ENCODE assay signal across 8 mouse cellular contexts in the genomic region with DNA sequence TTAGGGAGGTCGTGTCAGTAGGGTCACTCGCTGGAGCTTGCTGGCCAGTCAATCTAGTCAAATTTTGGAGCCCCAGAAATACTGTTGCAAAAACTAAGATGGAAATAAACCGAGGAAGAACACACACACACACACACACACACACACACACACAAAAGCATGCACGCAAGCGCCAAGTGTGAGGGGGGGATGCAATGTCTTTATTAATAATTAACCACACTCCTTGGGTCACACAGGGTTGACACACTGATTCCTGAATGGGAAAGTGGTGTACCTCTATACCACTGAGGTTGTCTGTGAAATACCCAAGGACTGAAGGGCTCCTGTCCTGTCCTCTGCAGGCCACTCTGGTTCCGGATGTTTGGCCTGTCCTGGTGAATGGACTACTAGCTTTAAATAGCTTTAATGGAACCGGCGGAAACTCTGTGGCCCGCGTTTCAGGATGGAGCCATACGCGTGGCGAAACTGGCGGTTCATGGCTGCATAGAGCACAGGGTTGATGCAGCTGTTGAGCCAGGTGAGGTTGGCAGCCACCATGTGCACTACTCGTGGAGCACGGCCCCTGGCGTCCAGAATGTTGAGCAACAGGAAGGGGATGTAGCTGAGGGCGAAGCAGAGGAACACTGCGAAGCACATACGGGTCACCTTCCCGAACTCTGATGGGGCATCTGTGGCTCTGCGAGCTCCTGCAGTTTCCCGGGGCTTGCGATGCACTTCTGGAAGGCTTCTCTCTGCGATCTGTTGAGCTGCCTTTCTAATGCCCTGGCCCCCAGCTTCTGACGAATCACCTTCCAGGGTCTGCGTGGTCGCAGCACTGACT. TPM values are rescaled to one million over a fixed set of nuclear protein-coding genes. Genes with fewer than 3 reads are reported as not detected.
A peak's percentile ranks its signal among the peaks of the same experiment; 100 is the strongest.
DNase-seq lines count a peak whose midpoint lies in the region; ATAC-seq and TF ChIP-seq lines count a peak whose summit lies in the region.

No protein-coding gene starts in this region.

- H3K27ac ChIP-seq in midbrain, embryonic 14.5 days (replicated peaks; ENCODE audit: low read depth, low read length) = no peak overlapping the region

- no peak for TF ChIP-seq POLR2A in lung, adult 2 months (IDR thresholded peaks at IDR 0.05; ENCODE audit: borderline replicate concordance, extremely low read depth, low read depth, low read length)

- H3K27me3 ChIP-seq in midbrain, embryonic 14.5 days (ENCODE audit: control insufficient read depth, insufficient read depth, low read length) = no peaks in the 10 kb centered on the region; the same call in 1 of the 2 replicates

- H3K4me3 ChIP-seq in lung, adult 2 months (replicated peaks; ENCODE audit: extremely low read depth, low read depth, low read length) = no peak overlapping the region
- H3K4me3 ChIP-seq in midbrain, embryonic 14.5 days (replicated peaks; ENCODE audit: low read depth, low read length) = no peak overlapping the region

- H3K36me3 ChIP-seq in midbrain, embryonic 14.5 days (ENCODE audit: control insufficient read depth, insufficient read depth, low read length) = no peaks in the 10 kb centered on the region

- WGBS in lung, adult 2 months = 36% methylated on average over 28 of the region's 28 CpGs
- WGBS in midbrain, embryonic 14.5 days = 46% methylated on average over 28 of the region's 28 CpGs

- H3K9ac ChIP-seq in midbrain, embryonic 14.5 days (replicated peaks; ENCODE audit: low read length) = peak overlapping the region; percentile 14; the same call in 1 of the 2 replicates

- peak; percentile 36 for ATAC-seq in granulocyte monocyte progenitor cell, adult 5-6 weeks (replicated peaks; ENCODE audit: poor library complexity, severe bottlenecking)
- ATAC-seq in midbrain, embryonic 14.5 days (ENCODE audit: low FRiP score, low TSS enrichment) = no peak
- no peak for ATAC-seq in erythroblast, adult 5-6 weeks (replicated peaks; ENCODE audit: low FRiP score, poor library complexity, severe bottlenecking)

- DNase-seq in lung, adult 2 months = peak; percentile 43
- no peak for DNase-seq in lung, postnatal 25 days (ENCODE audit: low spot score)
- peak; percentile 57 to 72 for DNase-seq in kidney, postnatal 4 days
- no peak for DNase-seq in midbrain, embryonic 14.5 days
- DNase-seq in urinary bladder, postnatal 4 days (ENCODE audit: low spot score in 2 of 2) = no peak
- no peak for DNase-seq in spleen, postnatal 14 days (ENCODE audit: low spot score in 2 of 2)

- peak; percentile 38; the same call in 1 of the 2 replicates for TF ChIP-seq CTCF in lung, adult 2 months (IDR thresholded peaks at IDR 0.05; ENCODE audit: insufficient read depth, low read length)

- no peaks in the 10 kb centered on the region for H3K9me3 ChIP-seq in midbrain, embryonic 14.5 days (ENCODE audit: control insufficient read depth, low read length)

- H3K4me1 ChIP-seq in lung, adult 2 months (ENCODE audit: control insufficient read depth, insufficient read depth, low read length) = peaks cover 13% of the 10 kb centered on the region
- H3K4me1 ChIP-seq in midbrain, embryonic 14.5 days (ENCODE audit: control insufficient read depth, insufficient read depth, low read length) = peaks cover 36% of the 10 kb centered on the region

- peak overlapping the region; percentile 15; the same call in 1 of the 2 replicates for H3K4me2 ChIP-seq in midbrain, embryonic 14.5 days (ENCODE audit: low read length)

RNA-seq across cellular contexts. Expression of a gene that starts 2.1 kb away (rescaled TPM):
- 0.08 and 0.22 TPM in 2 replicates for polyA plus RNA-seq in lung, adult 2 months (2012; rRNA removed)
- 0.77 and 1.0 TPM in 2 replicates for total RNA-seq in granulocyte monocyte progenitor cell, adult 5-6 weeks (2014; fragmentation: Nextera tagmentation)
- total RNA-seq in granulocyte monocyte progenitor cell, adult 5-6 weeks (2017) = 0.77 and 1.1 TPM in 2 replicates
- polyA plus RNA-seq in midbrain, embryonic 14.5 days (2014; fragmentation: Nextera tagmentation; extraction: Ambion mirVana) = 0.16 and 0.26 TPM in 2 replicates
- 0.96 and 2.1 TPM in 2 replicates for total RNA-seq in erythroblast, adult 5-6 weeks (2015; ENCODE audit: low replicate concordance)
- 0.70 and 1.3 TPM in 2 replicates for total RNA-seq in erythroblast, adult 5-6 weeks (2017; ENCODE audit: low replicate concordance)

RNA-seq across cellular contexts. Expression of a gene that starts 31.6 kb away (rescaled TPM):
- polyA plus RNA-seq in lung, adult 2 months (2012; rRNA removed) = 9.9 and 11.7 TPM in 2 replicates
- total RNA-seq in granulocyte monocyte progenitor cell, adult 5-6 weeks (2014; fragmentation: Nextera tagmentation) = 17.5 and 24.9 TPM in 2 replicates
- 1.8 and 2.7 TPM in 2 replicates for total RNA-seq in granulocyte monocyte progenitor cell, adult 5-6 weeks (2017)
- 18.3 and 20.9 TPM in 2 replicates for polyA plus RNA-seq in midbrain, embryonic 14.5 days (2014; fragmentation: Nextera tagmentation; extraction: Ambion mirVana)
- total RNA-seq in erythroblast, adult 5-6 weeks (2015; ENCODE audit: low replicate concordance) = 2.9 and 5.6 TPM in 2 replicates
- 0.68 and 0.84 TPM in 2 replicates for total RNA-seq in erythroblast, adult 5-6 weeks (2017; ENCODE audit: low replicate concordance)

RNA-seq across cellular contexts. Expression of a gene that starts 35.8 kb away (rescaled TPM):
- polyA plus RNA-seq in lung, adult 2 months (2012; rRNA removed) = 55.1 and 86.2 TPM in 2 replicates
- total RNA-seq in granulocyte monocyte progenitor cell, adult 5-6 weeks (2014; fragmentation: Nextera tagmentation) = 229 and 240 TPM in 2 replicates
- 80.3 and 87.2 TPM in 2 replicates for total RNA-seq in granulocyte monocyte progenitor cell, adult 5-6 weeks (2017)
- 197 and 231 TPM in 2 replicates for polyA plus RNA-seq in midbrain, embryonic 14.5 days (2014; fragmentation: Nextera tagmentation; extraction: Ambion mirVana)
- 123 and 131 TPM in 2 replicates for total RNA-seq in erythroblast, adult 5-6 weeks (2015; ENCODE audit: low replicate concordance)
- 54.0 and 56.5 TPM in 2 replicates for total RNA-seq in erythroblast, adult 5-6 weeks (2017; ENCODE audit: low replicate concordance)

RNA-seq across cellular contexts. Expression of a gene that starts 50.1 kb away (rescaled TPM):
- polyA plus RNA-seq in lung, adult 2 months (2012; rRNA removed) = 7.7 and 14.1 TPM in 2 replicates
- total RNA-seq in granulocyte monocyte progenitor cell, adult 5-6 weeks (2014; fragmentation: Nextera tagmentation) = 159 and 180 TPM in 2 replicates
- 112 and 174 TPM in 2 replicates for total RNA-seq in granulocyte monocyte progenitor cell, adult 5-6 weeks (2017)
- 0.49 and 0.62 TPM in 2 replicates for polyA plus RNA-seq in midbrain, embryonic 14.5 days (2014; fragmentation: Nextera tagmentation; extraction: Ambion mirVana)
- total RNA-seq in erythroblast, adult 5-6 weeks (2015; ENCODE audit: low replicate concordance) = 449 and 473 TPM in 2 replicates
- total RNA-seq in erythroblast, adult 5-6 weeks (2017; ENCODE audit: low replicate concordance) = 629 and 671 TPM in 2 replicates

RNA-seq across cellular contexts. Expression of a gene that starts 58.3 kb away (rescaled TPM):
- 34.3 and 35.9 TPM in 2 replicates for polyA plus RNA-seq in lung, adult 2 months (2012; rRNA removed)
- total RNA-seq in granulocyte monocyte progenitor cell, adult 5-6 weeks (2014; fragmentation: Nextera tagmentation) = 24.7 and 29.8 TPM in 2 replicates
- total RNA-seq in granulocyte monocyte progenitor cell, adult 5-6 weeks (2017) = 5.0 and 12.7 TPM in 2 replicates
- 3.5 and 6.4 TPM in 2 replicates for polyA plus RNA-seq in midbrain, embryonic 14.5 days (2014; fragmentation: Nextera tagmentation; extraction: Ambion mirVana)
- 2.5 and 7.9 TPM in 2 replicates for total RNA-seq in erythroblast, adult 5-6 weeks (2015; ENCODE audit: low replicate concordance)
- total RNA-seq in erythroblast, adult 5-6 weeks (2017; ENCODE audit: low replicate concordance) = 2.4 TPM in 2 replicates

Comparison
In these comparisons a context has a peak if more than half of its experiments do, and no peak if none do; other contexts are left out.
1. DNase-seq: peak in lung, adult 2 months (single experiment) and kidney, postnatal 4 days (2 of 2); none in lung, postnatal 25 days (single experiment), midbrain, embryonic 14.5 days (single experiment), urinary bladder, postnatal 4 days (0 of 2) and spleen, postnatal 14 days (0 of 2).